Mouse (Mus musculus) testis, adult 2 months (tissue): ENCODE measurements around the gene Duox1.
A peak's percentile ranks its signal among the peaks of the same experiment; 100 is the strongest.

Experiments
- CTCF ChIP-seq: fragments of 200-500 bp; IDR thresholded peaks from 2 replicates; pipeline ENCODE4 v1.5.1; 2012; ENCODE audit warnings: low read depth, mild to moderate bottlenecking, inconsistent platforms, low read length, moderate library complexity; ENCODE audit not compliant: control insufficient read depth, insufficient read depth, insufficient replicate concordance
- POLR2A ChIP-seq: fragments of 200-500 bp; IDR thresholded peaks from 2 replicates; pipeline ENCODE4 v1.6.1; 2012; ENCODE audit warnings: low read depth, mild to moderate bottlenecking, inconsistent platforms, low read length, moderate library complexity; ENCODE audit not compliant: control insufficient read depth

- TF ChIP-seq CTCF = peak; percentile 80; the same call in 1 of the 2 replicates
- TF ChIP-seq POLR2A = no peak
These were observed 2.6 kb upstream of the Duox1 start for GRCm38 (mm10) chr2:122312722-122313417.
